Mouse (Mus musculus) forebrain, embryonic 13.5 days (tissue): Measurements from ENCODE around the gene Ccdc60. TPM values are rescaled to one million over a fixed set of nuclear protein-coding genes. Genes with fewer than 3 reads are reported as not detected.
A peak's percentile ranks its signal among the peaks of the same experiment; 100 is the strongest.

Experiments
- ATAC-seq: fragments of 200-750 bp; cut with Nextera tagmentation; 2 replicates; pipeline ENCODE4 v1.8.0; 2017
- H3K27ac ChIP-seq: fragments of 300-500 bp; sonication (generic); 2 replicates; pipeline ENCODE4 v1.5.1; 2015; ENCODE audit warnings: inconsistent platforms, mild to moderate bottlenecking, moderate library complexity
- H3K27me3 ChIP-seq: fragments of 300-500 bp; sonication (generic); 2 replicates; pipeline ENCODE4 v1.6.1; 2015; ENCODE audit warnings: mild to moderate bottlenecking, inconsistent platforms
- H3K36me3 ChIP-seq: fragments of 300-500 bp; sonication (generic); 2 replicates; pipeline ENCODE4 v1.6.1; 2015; ENCODE audit warnings: mild to moderate bottlenecking, inconsistent platforms; ENCODE audit not compliant: poor library complexity, severe bottlenecking
- H3K4me1 ChIP-seq: fragments of 300-500 bp; sonication (generic); 2 replicates; pipeline ENCODE4 v1.6.1; 2015; ENCODE audit warnings: inconsistent platforms
- H3K4me2 ChIP-seq: fragments of 300-500 bp; sonication (generic); 2 replicates; pipeline ENCODE4 v1.6.1; 2015; ENCODE audit warnings: inconsistent platforms, mild to moderate bottlenecking, moderate library complexity
- H3K4me3 ChIP-seq: fragments of 300-500 bp; sonication (generic); 2 replicates; pipeline ENCODE4 v1.5.1; 2015; ENCODE audit warnings: mild to moderate bottlenecking, inconsistent platforms
- H3K9ac ChIP-seq: fragments of 300-500 bp; sonication (generic); 2 replicates; pipeline ENCODE4 v1.6.1; 2015; ENCODE audit warnings: mild to moderate bottlenecking, inconsistent platforms
- H3K9me3 ChIP-seq: fragments of 300-500 bp; sonication (generic); replicated peaks from 2 replicates; pipeline ENCODE4 v1.6.1; 2016; ENCODE audit warnings: inconsistent platforms
- WGBS: fragments of 180-500 bp; shearing (Covaris S2); methylation state at CpG from one replicate; pipeline ENCODE4 v1.1.7; 2015; 5-methylcytosine and 5-hydroxymethylcytosine counted together
- polyA plus RNA-seq: library from polyadenylated mRNA; unstranded; fragments of >200 nt; fragmentation: Nextera tagmentation; extraction: Ambion mirVana; gene quantifications from 2 replicates; pipeline ENCODE4 v1.2.1, GENCODE M21; 2015

Ccdc60 gene
- polyA plus RNA-seq, 1 experiment from 2014 or later, result 0.58 TPM

GRCm38 (mm10) chr5:116293501-116293900, 4.7 kb upstream of the Ccdc60 start:
- ATAC-seq, result no peak
- no peaks in the 10 kb centered on the region for H3K36me3 ChIP-seq
- no peak overlapping the region for H3K4me3 ChIP-seq
- peaks cover 6% of the 10 kb centered on the region for H3K9me3 ChIP-seq
- H3K27ac ChIP-seq, result no peak overlapping the region
- peaks cover 36% of the 10 kb centered on the region for H3K27me3 ChIP-seq
- no peak overlapping the region for H3K4me2 ChIP-seq
- 81% methylated on average over 5 of the region's 5 CpGs for WGBS
- H3K9ac ChIP-seq, result no peak overlapping the region
- peaks cover 15% of the 10 kb centered on the region for H3K4me1 ChIP-seq

GRCm38 (mm10) chr5:116290584-116290983, 1.8 kb upstream of the Ccdc60 start:
- H3K36me3 ChIP-seq, result no peaks in the 10 kb centered on the region
- WGBS, result 89% methylated on average over 5 of the region's 5 CpGs
- no peaks in the 10 kb centered on the region for H3K9me3 ChIP-seq
- H3K27me3 ChIP-seq, result peaks cover 58% of the 10 kb centered on the region
- no peak overlapping the region for H3K4me3 ChIP-seq
- H3K4me2 ChIP-seq, result no peak overlapping the region
- no peak overlapping the region for H3K27ac ChIP-seq
- H3K9ac ChIP-seq, result no peak overlapping the region
- H3K4me1 ChIP-seq, result peaks cover 21% of the 10 kb centered on the region
- ATAC-seq, result no peak

GRCm38 (mm10) chr5:116289897-116290296, 1.1 kb upstream of the Ccdc60 start:
- Histone ChIP-seq H3K9me3 (no peaks in the 10 kb centered on the region), H3K27ac (no peak overlapping the region), H3K4me1 (peaks cover 24% of the 10 kb centered on the region), H3K9ac (no peak overlapping the region), H3K4me3 (no peak overlapping the region), H3K36me3 (no peaks in the 10 kb centered on the region), H3K27me3 (peaks cover 57% of the 10 kb centered on the region), H3K4me2 (peak overlapping the region; percentile 29)
- WGBS, result 3% methylated on average over 9 of the region's 9 CpGs
- no peak for ATAC-seq

- H3K4me2 ChIP-seq, result no peak overlapping the region
Observed at GRCm38 (mm10) chr5:116288183-116288582, 602 bp downstream of the Ccdc60 start.

GRCm38 (mm10) chr5:116285532-116286176, 3.1 kb downstream of the Ccdc60 start:
- H3K27me3 ChIP-seq, result peaks cover 59% of the 10 kb centered on the region
- no peak overlapping the region for H3K4me3 ChIP-seq
- H3K9ac ChIP-seq, result peak overlapping the region; percentile 30; the same call in 1 of the 2 replicates
- peak overlapping the region; percentile 32; the same call in 1 of the 2 replicates for H3K4me2 ChIP-seq
- 0 out of 2 replicates have a peak, but pooled peaks have one; percentile 36 for ATAC-seq
- no peaks in the 10 kb centered on the region for H3K9me3 ChIP-seq
- H3K27ac ChIP-seq, result no peak overlapping the region
- peaks cover 26% of the 10 kb centered on the region for H3K4me1 ChIP-seq
- no peaks in the 10 kb centered on the region for H3K36me3 ChIP-seq
- WGBS, result 28% methylated on average over 15 of the region's 15 CpGs

More at GRCm38 (mm10) chr5:116288183-116288582, 602 bp downstream of the Ccdc60 start:
- Histone ChIP-seq H3K27me3 (peaks cover 69% of the 10 kb centered on the region), H3K4me3 (no peak overlapping the region), H3K27ac (no peak overlapping the region), H3K9ac (no peak overlapping the region), H3K36me3 (no peaks in the 10 kb centered on the region), H3K9me3 (no peaks in the 10 kb centered on the region), H3K4me1 (peaks cover 26% of the 10 kb centered on the region)
- WGBS, result 39% methylated on average over 10 of the region's 10 CpGs
- ATAC-seq, result no peak

- no peak for ATAC-seq
- H3K4me3 ChIP-seq, result no peak overlapping the region
- peak overlapping the region; percentile 35; the same call in 1 of the 2 replicates for H3K27ac ChIP-seq
- H3K27me3 ChIP-seq, result peaks cover 20% of the 10 kb centered on the region
- no peak overlapping the region for H3K9ac ChIP-seq
- H3K4me1 ChIP-seq, result peaks cover 32% of the 10 kb centered on the region
- H3K9me3 ChIP-seq, result peaks cover 15% of the 10 kb centered on the region
- H3K4me2 ChIP-seq, result no peak overlapping the region
- no peaks in the 10 kb centered on the region for H3K36me3 ChIP-seq
Observed at GRCm38 (mm10) chr5:116280518-116280917, 8.3 kb downstream of the Ccdc60 start.

- 0 out of 2 replicates have a peak overlapping the region, but pooled peaks have one; percentile 5 for H3K9ac ChIP-seq
- H3K27ac ChIP-seq, result peak overlapping the region; percentile 75
- H3K4me2 ChIP-seq, result peak overlapping the region; percentile 52
- H3K27me3 ChIP-seq, result 0 out of 2 replicates have a peak, but pooled peaks cover 7% of the 10 kb centered on the region
- no peaks in the 10 kb centered on the region for H3K36me3 ChIP-seq
- peak overlapping the region; percentile 9 for H3K4me3 ChIP-seq
- 17% methylated on average over 17 of the region's 17 CpGs for WGBS
- peak; percentile 67 for ATAC-seq
- peaks cover 15% of the 10 kb centered on the region for H3K9me3 ChIP-seq
- peaks cover 48% of the 10 kb centered on the region for H3K4me1 ChIP-seq
Observed at GRCm38 (mm10) chr5:116278436-116278918, 10.3 kb downstream of the Ccdc60 start.

- H3K27ac ChIP-seq, result peak overlapping the region; percentile 75
- H3K9me3 ChIP-seq, result peaks cover 15% of the 10 kb centered on the region
- H3K27me3 ChIP-seq, result 0 out of 2 replicates have a peak, but pooled peaks cover 1% of the 10 kb centered on the region
- no peak overlapping the region for H3K4me3 ChIP-seq
- H3K36me3 ChIP-seq, result no peaks in the 10 kb centered on the region
- peaks cover 52% of the 10 kb centered on the region for H3K4me1 ChIP-seq
- 49% methylated on average over 4 of the region's 4 CpGs for WGBS
- H3K4me2 ChIP-seq, result peak overlapping the region; percentile 52
- H3K9ac ChIP-seq, result no peak overlapping the region
- ATAC-seq, result peak; percentile 14; the same call in 1 of the 2 replicates
Observed at GRCm38 (mm10) chr5:116277951-116278350, 10.8 kb downstream of the Ccdc60 start.

- Histone ChIP-seq H3K4me3 (no peak overlapping the region), H3K36me3 (no peaks in the 10 kb centered on the region), H3K9me3 (peaks cover 15% of the 10 kb centered on the region), H3K9ac (0 out of 2 replicates have a peak overlapping the region, but pooled peaks have one; percentile 12), H3K27me3 (peaks cover 13% of the 10 kb centered on the region; the same call in 1 of the 2 replicates), H3K4me2 (no peak overlapping the region), H3K4me1 (peaks cover 55% of the 10 kb centered on the region), H3K27ac (peak overlapping the region; percentile 75)
- ATAC-seq, result 0 out of 2 replicates have a peak, but pooled peaks have one; percentile 9
- 13% methylated on average over 2 of the region's 2 CpGs for whole genome bisulfite sequencing
Observed at GRCm38 (mm10) chr5:116274818-116275217, 14.0 kb downstream of the Ccdc60 start.

- Histone ChIP-seq H3K9ac (no peak overlapping the region), H3K27me3 (peaks cover 13% of the 10 kb centered on the region; the same call in 1 of the 2 replicates), H3K9me3 (peaks cover 15% of the 10 kb centered on the region), H3K4me1 (peaks cover 55% of the 10 kb centered on the region), H3K27ac (peak overlapping the region; percentile 75), H3K36me3 (no peaks in the 10 kb centered on the region), H3K4me3 (no peak overlapping the region), H3K4me2 (peak overlapping the region; percentile 9; the same call in 1 of the 2 replicates)
- ATAC-seq, result 0 out of 2 replicates have a peak, but pooled peaks have one; percentile 37
- 17% methylated on average over 5 of the region's 5 CpGs for WGBS
Observed at GRCm38 (mm10) chr5:116274365-116274764, 14.4 kb downstream of the Ccdc60 start.

GRCm38 (mm10) chr5:116271511-116272227, 17.1 kb downstream of the Ccdc60 start:
- H3K36me3 ChIP-seq, result no peaks in the 10 kb centered on the region
- peaks cover 43% of the 10 kb centered on the region for H3K4me1 ChIP-seq
- H3K9ac ChIP-seq, result no peak overlapping the region
- no peak overlapping the region for H3K4me2 ChIP-seq
- H3K4me3 ChIP-seq, result no peak overlapping the region
- no peak overlapping the region for H3K27ac ChIP-seq
- H3K27me3 ChIP-seq, result peaks cover 13% of the 10 kb centered on the region; the same call in 1 of the 2 replicates
- WGBS, result 76% methylated on average over 17 of the region's 17 CpGs
- no peak for ATAC-seq
- H3K9me3 ChIP-seq, result 0 out of 2 replicates have a peak, but pooled peaks cover 4% of the 10 kb centered on the region
